Mouse (Mus musculus) small intestine, adult 2 months (tissue): ENCODE measurements around the gene Rtbdn. TPM values are rescaled to one million over a fixed set of nuclear protein-coding genes. Genes with fewer than 3 reads are reported as not detected.

Experiments
- H3K27ac ChIP-seq: fragments of 200-500 bp; 2 replicates; pipeline ENCODE4 v1.5.1; 2012; ENCODE audit warnings: low read depth, low read length, control low read depth, inconsistent platforms; ENCODE audit not compliant: insufficient read depth
- H3K27me3 ChIP-seq: fragments of 200-500 bp; 2 replicates; pipeline ENCODE4 v1.6.1; 2012; ENCODE audit warnings: mild to moderate bottlenecking, moderate library complexity, low read length, inconsistent platforms; ENCODE audit not compliant: control insufficient read depth, insufficient read depth
- H3K36me3 ChIP-seq: fragments of 200-500 bp; 2 replicates; pipeline ENCODE4 v1.6.1; 2012; ENCODE audit warnings: mild to moderate bottlenecking, low read length, control low read depth, inconsistent platforms; ENCODE audit not compliant: control insufficient read depth, insufficient read depth
- H3K4me1 ChIP-seq: fragments of 200-500 bp; 2 replicates; pipeline ENCODE4 v1.6.1; 2012; ENCODE audit warnings: low read length, inconsistent platforms, mixed read lengths; ENCODE audit not compliant: control insufficient read depth, insufficient read depth, insufficient read length
- H3K4me3 ChIP-seq: fragments of 200-500 bp; 2 replicates; pipeline ENCODE4 v1.5.1; 2012; ENCODE audit warnings: low read depth, mild to moderate bottlenecking, control low read depth, inconsistent platforms, low read length, moderate library complexity
- CTCF ChIP-seq: fragments of 200-500 bp; IDR thresholded peaks from 2 replicates; pipeline ENCODE4 v1.5.1; 2012; ENCODE audit warnings: low read depth, mild to moderate bottlenecking, control low read depth, inconsistent platforms, low read length, moderate library complexity, mixed read lengths; ENCODE audit not compliant: insufficient replicate concordance, insufficient read length; ENCODE audit errors: extremely low read depth
- POLR2A ChIP-seq: fragments of 200-500 bp; IDR thresholded peaks from 2 replicates; pipeline ENCODE4 v1.6.1; 2012; ENCODE audit warnings: low read depth, mild to moderate bottlenecking, control low read depth, inconsistent platforms, low read length, moderate library complexity
- WGBS: fragments of 180-500 bp; shearing (Covaris S2); methylation state at CpG from one replicate; pipeline ENCODE4 v1.1.7; 2018; 5-methylcytosine and 5-hydroxymethylcytosine counted together
- polyA plus RNA-seq: library from polyadenylated mRNA; depleted of rRNA; stranded (reverse); fragments of >200 nt; gene quantifications from 2 replicates; pipeline ENCODE4 v1.2.3, GENCODE M21; 2012; rRNA removed

Rtbdn gene
- polyA plus RNA-seq, result 0.15 TPM in 1 of 2 replicates, not detected in the other

- WGBS, result 12% methylated on average over 17 of the region's 17 CpGs
- TF ChIP-seq CTCF (peak; percentile 34; the same call in 1 of the 2 replicates), POLR2A (no peak)
- Histone ChIP-seq H3K36me3 (no peaks in the 10 kb centered on the region), H3K27me3 (peaks cover 46% of the 10 kb centered on the region), H3K27ac (no peak within 1 kb of the TSS), H3K4me1 (peaks cover 3% of the 10 kb centered on the region; the same call in 1 of the 2 replicates), H3K4me3 (peak within 1 kb of the TSS; percentile 26)
Measured at GRCm38 (mm10) chr8:84946528-84947240, at the start of gene Rtbdn. TSS of gene Rtbdn (plus strand) at chr8:84946991.

GRCm38 (mm10) chr8:84901071-84901470 is 45.7 kb upstream of the Rtbdn start:
- 62% methylated on average over 4 of the region's 4 CpGs for WGBS
- H3K4me3 ChIP-seq, result no peak overlapping the region
- peaks cover 4% of the 10 kb centered on the region; the same call in 1 of the 2 replicates for H3K4me1 ChIP-seq
- no peak for TF ChIP-seq POLR2A
- no peak for TF ChIP-seq CTCF
- H3K27ac ChIP-seq, result no peak overlapping the region
- no peaks in the 10 kb centered on the region for H3K27me3 ChIP-seq
- no peaks in the 10 kb centered on the region for H3K36me3 ChIP-seq

GRCm38 (mm10) chr8:84901752-84902151 is 45.0 kb upstream of the Rtbdn start, which contains the start of gene Klf1:
TSS of gene Klf1 (plus strand) at chr8:84901928.
- no peaks in the 10 kb centered on the region for H3K36me3 ChIP-seq
- no peak within 1 kb of the TSS for H3K27ac ChIP-seq
- 73% methylated on average over 3 of the region's 3 CpGs for WGBS
- H3K4me1 ChIP-seq, result peaks cover 4% of the 10 kb centered on the region; the same call in 1 of the 2 replicates
- no peak for TF ChIP-seq CTCF
- peak within 1 kb of the TSS; percentile 79 for H3K4me3 ChIP-seq
- H3K27me3 ChIP-seq, result no peaks in the 10 kb centered on the region

GRCm38 (mm10) chr8:84902367-84902919 is 44.3 kb upstream of the Rtbdn start:
- Histone ChIP-seq H3K36me3 (no peaks in the 10 kb centered on the region), H3K27me3 (no peaks in the 10 kb centered on the region), H3K4me3 (peak overlapping the region; percentile 79), H3K27ac (no peak overlapping the region), H3K4me1 (peaks cover 4% of the 10 kb centered on the region; the same call in 1 of the 2 replicates)
- TF ChIP-seq POLR2A (no peak), CTCF (no peak)
- 6% methylated on average over 24 of the region's 24 CpGs for WGBS

- H3K4me1 ChIP-seq, result peaks cover 4% of the 10 kb centered on the region; the same call in 1 of the 2 replicates
- WGBS, result under 1% methylated on average over 68 of the region's 68 CpGs
- H3K27me3 ChIP-seq, result no peaks in the 10 kb centered on the region
- no peaks in the 10 kb centered on the region for H3K36me3 ChIP-seq
- peak; percentile 85 for TF ChIP-seq CTCF
- peak; percentile 45; the same call in 1 of the 2 replicates for TF ChIP-seq POLR2A
- H3K4me3 ChIP-seq, result peak overlapping the region; percentile 79
- H3K27ac ChIP-seq, result peak overlapping the region; percentile 75
Measured at GRCm38 (mm10) chr8:84902920-84903661, 43.7 kb upstream of the Rtbdn start.

- Histone ChIP-seq H3K4me3 (no peak overlapping the region), H3K27ac (no peak overlapping the region), H3K4me1 (peaks cover 7% of the 10 kb centered on the region), H3K27me3 (no peaks in the 10 kb centered on the region), H3K36me3 (no peaks in the 10 kb centered on the region)
- no peak for TF ChIP-seq CTCF
- TF ChIP-seq POLR2A, result no peak
- WGBS, result 83% methylated on average over 7 of the region's 7 CpGs
Measured at GRCm38 (mm10) chr8:84904351-84904750, 42.4 kb upstream of the Rtbdn start.

- no peak overlapping the region for H3K4me3 ChIP-seq
- WGBS, result 94% methylated on average over 9 of the region's 9 CpGs
Measured at GRCm38 (mm10) chr8:84907037-84907436, 39.8 kb upstream of the Rtbdn start.

More at GRCm38 (mm10) chr8:84907037-84907436, 39.8 kb upstream of the Rtbdn start:
- Histone ChIP-seq H3K27ac (no peak overlapping the region), H3K4me1 (peaks cover 7% of the 10 kb centered on the region), H3K36me3 (no peaks in the 10 kb centered on the region), H3K27me3 (no peaks in the 10 kb centered on the region; the same call in 1 of the 2 replicates)
- TF ChIP-seq CTCF (no peak), POLR2A (no peak)
